Mouse (Mus musculus) cortical plate, adult 2 months (tissue): ENCODE results near the gene Cd4.

Experiments
- CTCF ChIP-seq: fragments of 200-500 bp; IDR thresholded peaks from 2 replicates; pipeline ENCODE4 v1.5.1; 2011; ENCODE audit warnings: mild to moderate bottlenecking, control low read depth, low read length; ENCODE audit not compliant: insufficient read depth; ENCODE audit errors: extremely low read depth
- POLR2A ChIP-seq: fragments of 200-500 bp; IDR thresholded peaks from 2 replicates; pipeline ENCODE4 v1.6.1; 2011; ENCODE audit warnings: mild to moderate bottlenecking, low read length, control low read depth; ENCODE audit not compliant: insufficient read depth; ENCODE audit errors: extremely low read depth

GRCm38 (mm10) chr6:124859725-124860124 is 28.3 kb downstream of the Cd4 start:
- TF ChIP-seq CTCF = peak; percentile 80
- TF ChIP-seq POLR2A = peak; percentile 45; the same call in 1 of the 2 replicates
